Mouse (Mus musculus) hindbrain, embryonic 13.5 days (tissue): ENCODE data around the gene Gabrb1. TPM values are rescaled to one million over a fixed set of nuclear protein-coding genes. Genes with fewer than 3 reads are reported as not detected.

ENCODE experiments used
- ATAC-seq: fragments of 200-750 bp; cut with Nextera tagmentation; 2 replicates; pipeline ENCODE4 v1.8.0; 2017; ENCODE audit warnings: moderate TSS enrichment; ENCODE audit not compliant: low FRiP score
- H3K27ac ChIP-seq: fragments of 300-500 bp; sonication (generic); 2 replicates; pipeline ENCODE4 v1.5.1; 2015; ENCODE audit warnings: inconsistent platforms, mild to moderate bottlenecking, moderate library complexity
- H3K27me3 ChIP-seq: fragments of 300-500 bp; sonication (generic); 2 replicates; pipeline ENCODE4 v1.6.1; 2015; ENCODE audit warnings: mild to moderate bottlenecking, inconsistent platforms
- H3K36me3 ChIP-seq: fragments of 300-500 bp; sonication (generic); 2 replicates; pipeline ENCODE4 v1.6.1; 2015; ENCODE audit warnings: mild to moderate bottlenecking, inconsistent platforms
- H3K4me1 ChIP-seq: fragments of 300-500 bp; sonication (generic); replicated peaks from 2 replicates; pipeline ENCODE4 v1.6.1; 2015; ENCODE audit warnings: inconsistent platforms
- H3K4me2 ChIP-seq: fragments of 300-500 bp; sonication (generic); 2 replicates; pipeline ENCODE4 v1.6.1; 2015; ENCODE audit warnings: inconsistent platforms, mild to moderate bottlenecking, moderate library complexity
- H3K4me3 ChIP-seq: fragments of 300-500 bp; sonication (generic); 2 replicates; pipeline ENCODE4 v1.5.1; 2015; ENCODE audit warnings: mild to moderate bottlenecking, inconsistent platforms
- H3K9ac ChIP-seq: fragments of 300-500 bp; sonication (generic); 2 replicates; pipeline ENCODE4 v1.6.1; 2015; ENCODE audit warnings: mild to moderate bottlenecking, inconsistent platforms
- H3K9me3 ChIP-seq: fragments of 300-500 bp; sonication (generic); 2 replicates; pipeline ENCODE4 v1.6.1; 2016; ENCODE audit warnings: inconsistent platforms
- WGBS: fragments of 180-500 bp; shearing (Covaris S2); methylation state at CpG from one replicate; pipeline ENCODE4 v1.1.7; 2015; 5-methylcytosine and 5-hydroxymethylcytosine counted together
- polyA plus RNA-seq: library from polyadenylated mRNA; unstranded; fragments of >200 nt; fragmentation: Nextera tagmentation; extraction: Ambion mirVana; gene quantifications from 2 replicates; pipeline ENCODE4 v1.2.1, GENCODE M21; 2015

Gabrb1 gene
- polyA plus RNA-seq, 1 experiment from 2014 or later, result 11.1 TPM

DNA sequence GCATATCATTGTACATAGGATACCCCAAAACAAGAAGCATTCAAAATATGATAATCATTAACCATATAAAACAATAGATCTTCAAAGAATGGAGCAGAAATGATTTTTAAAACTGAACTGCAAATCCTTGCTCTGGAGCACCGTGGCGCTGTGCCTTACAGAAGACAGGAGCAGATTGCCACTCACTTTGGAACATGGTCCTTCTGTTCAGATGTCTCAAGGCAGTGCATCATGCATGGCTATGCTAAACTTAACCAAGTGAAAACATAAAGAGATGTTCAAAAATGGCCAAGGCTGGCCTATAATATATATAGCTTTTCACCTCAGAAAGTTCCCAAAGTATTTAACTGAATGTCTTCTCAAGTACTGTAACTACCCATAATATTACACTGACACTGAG lies 240.3 kb downstream of the Gabrb1 start:
- H3K9ac ChIP-seq, result no peak overlapping the region
- 94% methylated on average over 2 of the region's 2 CpGs for WGBS
- no peaks in the 10 kb centered on the region for H3K9me3 ChIP-seq
- H3K36me3 ChIP-seq, result no peaks in the 10 kb centered on the region
- no peak overlapping the region for H3K4me2 ChIP-seq
- no peak overlapping the region for H3K27ac ChIP-seq
- no peak for ATAC-seq
- H3K27me3 ChIP-seq, result no peaks in the 10 kb centered on the region
- no peaks in the 10 kb centered on the region for H3K4me1 ChIP-seq
- H3K4me3 ChIP-seq, result no peak overlapping the region

DNA sequence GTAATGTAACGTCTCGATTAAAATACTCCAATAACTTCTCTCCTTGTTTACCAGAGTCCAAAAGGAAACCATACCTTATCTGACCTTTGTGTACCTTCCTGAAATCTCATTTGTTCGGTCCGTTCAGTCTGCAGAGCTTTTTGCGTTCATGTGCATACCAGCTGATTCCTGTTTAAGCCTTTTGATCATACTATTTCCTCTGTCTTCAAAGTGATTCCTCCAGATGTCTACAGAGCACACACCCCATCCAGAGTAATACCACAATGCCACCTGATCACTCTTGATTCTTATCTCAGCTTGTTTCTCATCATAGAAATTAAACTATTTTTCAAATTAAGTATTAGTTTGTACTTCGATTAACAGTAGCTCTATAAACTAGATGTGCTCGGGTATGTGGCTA lies 245.5 kb downstream of the Gabrb1 start:
- Histone ChIP-seq H3K4me3 (no peak overlapping the region), H3K9me3 (no peaks in the 10 kb centered on the region), H3K4me1 (no peaks in the 10 kb centered on the region), H3K27ac (no peak overlapping the region), H3K9ac (no peak overlapping the region), H3K36me3 (no peaks in the 10 kb centered on the region), H3K4me2 (no peak overlapping the region), H3K27me3 (no peaks in the 10 kb centered on the region)
- ATAC-seq, result no peak
- WGBS, result 94% methylated on average over 7 of the region's 7 CpGs

DNA sequence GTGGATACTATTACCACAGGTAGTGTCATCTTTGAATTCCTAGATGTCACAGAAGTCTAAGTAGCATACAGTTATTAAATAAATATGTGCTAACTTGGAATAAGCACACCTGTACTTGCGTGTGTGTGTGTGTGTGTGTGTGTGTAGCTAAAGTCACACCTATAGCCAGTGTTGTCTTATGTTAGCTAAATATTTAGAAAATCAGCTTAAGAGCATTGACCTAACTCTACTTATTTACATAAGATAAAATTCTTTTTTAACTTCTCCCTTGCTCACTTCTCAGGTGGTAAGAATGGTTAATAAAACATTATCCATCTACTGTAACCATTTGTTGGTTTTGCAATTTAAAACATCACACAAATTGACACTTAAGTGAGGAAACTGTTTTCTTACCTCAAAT lies 256.1 kb downstream of the Gabrb1 start:
- WGBS, result 86% methylated on average over 1 of the region's 1 CpGs
- ATAC-seq, result no peak
- H3K36me3 ChIP-seq, result no peaks in the 10 kb centered on the region
- no peak overlapping the region for H3K4me2 ChIP-seq
- H3K4me3 ChIP-seq, result no peak overlapping the region
- H3K27ac ChIP-seq, result no peak overlapping the region
- no peak overlapping the region for H3K9ac ChIP-seq
- H3K27me3 ChIP-seq, result no peaks in the 10 kb centered on the region
- H3K9me3 ChIP-seq, result no peaks in the 10 kb centered on the region
- H3K4me1 ChIP-seq, result no peaks in the 10 kb centered on the region

DNA sequence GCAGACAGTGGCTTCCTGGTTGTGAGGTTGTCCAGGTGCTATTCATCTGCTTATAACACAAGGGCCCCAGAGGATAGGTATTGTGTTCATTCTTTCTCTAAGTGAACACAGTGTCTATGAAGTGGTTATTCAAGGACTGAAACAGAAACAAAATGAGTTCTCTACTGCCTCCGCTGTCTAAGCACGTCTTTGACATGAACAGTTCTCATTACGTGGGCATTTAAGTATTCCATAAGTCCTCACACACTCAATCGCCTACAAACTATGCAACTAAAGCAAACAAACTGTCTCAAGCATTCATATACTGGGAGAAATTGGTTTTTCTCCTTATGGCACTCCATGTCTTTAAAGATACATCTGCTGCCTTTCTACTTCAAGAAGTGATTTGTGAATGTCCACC lies 257.8 kb downstream of the Gabrb1 start:
- Histone ChIP-seq H3K9me3 (no peaks in the 10 kb centered on the region), H3K36me3 (no peaks in the 10 kb centered on the region), H3K4me3 (no peak overlapping the region), H3K4me2 (no peak overlapping the region), H3K4me1 (no peaks in the 10 kb centered on the region), H3K27ac (no peak overlapping the region), H3K9ac (no peak overlapping the region), H3K27me3 (no peaks in the 10 kb centered on the region)
- ATAC-seq, result no peak
- 93% methylated on average over 4 of the region's 4 CpGs for WGBS

DNA sequence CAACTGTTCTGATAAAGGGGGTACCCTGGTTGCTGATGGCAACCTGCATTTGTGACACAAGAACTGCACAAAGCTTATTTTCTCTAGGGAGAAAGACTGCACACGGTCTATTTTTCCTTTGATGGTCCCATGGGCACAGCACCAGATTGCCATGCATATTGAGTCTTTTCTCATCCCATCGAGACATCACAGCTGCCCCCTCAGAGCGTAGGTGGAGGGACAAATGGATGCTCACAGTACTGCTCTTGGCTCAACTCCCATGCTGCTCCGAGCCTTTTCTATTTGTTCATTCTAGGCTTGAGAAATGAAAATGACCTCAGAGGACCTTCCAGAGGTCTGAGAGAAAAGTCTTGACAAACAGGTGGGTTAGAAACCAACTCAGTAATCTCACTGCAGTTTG lies 259.3 kb downstream of the Gabrb1 start:
- no peak for ATAC-seq
- Histone ChIP-seq H3K4me2 (no peak overlapping the region), H3K27me3 (no peaks in the 10 kb centered on the region), H3K9ac (no peak overlapping the region), H3K27ac (no peak overlapping the region), H3K4me1 (no peaks in the 10 kb centered on the region), H3K4me3 (no peak overlapping the region), H3K9me3 (no peaks in the 10 kb centered on the region), H3K36me3 (no peaks in the 10 kb centered on the region)
- 66% methylated on average over 4 of the region's 4 CpGs for WGBS

DNA sequence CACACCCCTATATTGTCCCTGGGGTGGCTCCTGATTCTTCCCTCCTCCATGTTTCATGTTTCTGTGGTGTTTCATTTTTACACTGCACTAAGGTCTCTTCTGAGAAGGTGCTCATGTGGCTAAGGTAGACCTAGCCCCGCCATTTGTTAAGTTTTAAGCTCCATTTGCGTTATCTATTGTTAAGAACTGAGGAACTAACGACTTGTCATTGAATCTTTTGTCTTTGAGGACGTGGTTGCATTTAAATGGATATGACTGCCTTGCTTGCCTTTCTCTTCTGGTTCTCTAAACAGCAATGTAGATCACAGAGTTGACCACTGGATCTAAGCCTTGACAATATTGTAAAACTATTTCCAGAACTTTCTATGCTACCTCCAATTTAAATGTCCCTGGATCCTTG lies 265.7 kb downstream of the Gabrb1 start:
- Histone ChIP-seq H3K9ac (no peak overlapping the region), H3K4me1 (no peaks in the 10 kb centered on the region), H3K27me3 (no peaks in the 10 kb centered on the region), H3K27ac (no peak overlapping the region), H3K4me3 (no peak overlapping the region), H3K9me3 (no peaks in the 10 kb centered on the region), H3K4me2 (no peak overlapping the region), H3K36me3 (no peaks in the 10 kb centered on the region)
- WGBS, result 68% methylated on average over 4 of the region's 4 CpGs
- no peak for ATAC-seq

DNA sequence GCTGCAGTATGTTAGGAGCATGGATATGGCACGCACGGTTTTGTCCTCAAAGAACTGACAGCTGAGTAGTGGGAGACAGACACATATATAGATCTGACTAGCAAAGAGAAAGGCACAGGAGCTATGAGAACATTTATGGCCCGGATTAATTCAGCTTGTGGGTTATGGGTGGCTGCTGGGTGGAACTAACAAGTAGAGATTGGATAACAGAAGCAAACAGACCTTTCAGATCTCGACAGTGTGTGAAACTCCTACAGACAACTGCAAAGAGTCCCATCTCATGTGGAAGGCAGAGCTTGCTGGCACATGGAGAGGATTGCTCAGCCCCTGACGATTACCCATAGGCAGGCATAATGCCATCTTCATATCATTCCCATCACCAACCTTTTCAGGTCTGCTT lies 268.4 kb downstream of the Gabrb1 start:
- Histone ChIP-seq H3K4me3 (no peak overlapping the region), H3K27ac (no peak overlapping the region), H3K4me1 (no peaks in the 10 kb centered on the region), H3K9ac (no peak overlapping the region), H3K27me3 (no peaks in the 10 kb centered on the region), H3K36me3 (no peaks in the 10 kb centered on the region), H3K9me3 (no peaks in the 10 kb centered on the region), H3K4me2 (no peak overlapping the region)
- ATAC-seq, result no peak
- WGBS, result 88% methylated on average over 5 of the region's 5 CpGs

DNA sequence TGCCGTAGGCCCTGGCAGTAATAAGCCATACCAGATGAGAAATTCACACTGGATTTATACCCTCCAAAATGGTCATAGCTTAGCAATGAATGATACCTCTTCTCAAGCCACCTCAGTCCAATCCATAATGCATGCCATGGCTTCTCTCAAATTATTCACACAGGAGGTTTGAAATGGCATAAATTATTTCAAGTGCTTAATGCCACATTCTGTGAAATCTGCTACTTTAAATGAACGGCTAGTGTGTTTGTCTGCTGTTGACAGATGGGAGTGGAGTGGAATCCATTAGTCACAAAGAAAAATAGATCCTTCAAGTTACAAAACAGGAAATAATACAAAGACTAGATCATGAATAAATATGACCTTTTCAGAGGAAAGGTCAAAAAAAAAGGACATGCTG lies 272.1 kb downstream of the Gabrb1 start:
- Histone ChIP-seq H3K4me2 (no peak overlapping the region), H3K36me3 (no peaks in the 10 kb centered on the region), H3K4me1 (no peaks in the 10 kb centered on the region), H3K27me3 (no peaks in the 10 kb centered on the region), H3K27ac (no peak overlapping the region), H3K9me3 (no peaks in the 10 kb centered on the region), H3K4me3 (no peak overlapping the region), H3K9ac (no peak overlapping the region)
- WGBS, result 55% methylated on average over 2 of the region's 2 CpGs
- no peak for ATAC-seq

DNA sequence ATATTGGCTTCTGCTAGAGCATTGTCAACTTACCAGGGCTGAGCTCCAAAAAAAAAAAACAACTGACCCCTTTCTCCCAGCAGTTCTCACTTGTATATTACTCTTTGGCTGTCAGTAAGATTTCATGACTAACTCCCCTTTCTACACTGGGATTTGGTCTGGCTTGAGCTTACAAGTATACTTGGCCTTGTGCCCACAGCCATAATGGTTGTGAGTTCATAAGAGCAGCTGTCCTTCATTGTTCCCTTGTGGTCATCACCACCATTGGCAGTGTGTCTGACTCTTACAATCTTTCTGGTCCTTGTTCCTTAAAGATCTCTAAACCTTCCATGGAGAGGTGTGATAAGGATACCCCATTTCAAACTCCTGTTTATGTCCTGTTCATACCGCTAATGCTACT lies 293.5 kb downstream of the Gabrb1 start:
- Histone ChIP-seq H3K9me3 (no peaks in the 10 kb centered on the region), H3K36me3 (no peaks in the 10 kb centered on the region), H3K9ac (no peak overlapping the region), H3K4me3 (no peak overlapping the region), H3K4me2 (no peak overlapping the region), H3K4me1 (peaks cover 7% of the 10 kb centered on the region), H3K27ac (no peak overlapping the region), H3K27me3 (no peaks in the 10 kb centered on the region)
- ATAC-seq, result no peak
- 97% methylated on average over 1 of the region's 1 CpGs for WGBS

DNA sequence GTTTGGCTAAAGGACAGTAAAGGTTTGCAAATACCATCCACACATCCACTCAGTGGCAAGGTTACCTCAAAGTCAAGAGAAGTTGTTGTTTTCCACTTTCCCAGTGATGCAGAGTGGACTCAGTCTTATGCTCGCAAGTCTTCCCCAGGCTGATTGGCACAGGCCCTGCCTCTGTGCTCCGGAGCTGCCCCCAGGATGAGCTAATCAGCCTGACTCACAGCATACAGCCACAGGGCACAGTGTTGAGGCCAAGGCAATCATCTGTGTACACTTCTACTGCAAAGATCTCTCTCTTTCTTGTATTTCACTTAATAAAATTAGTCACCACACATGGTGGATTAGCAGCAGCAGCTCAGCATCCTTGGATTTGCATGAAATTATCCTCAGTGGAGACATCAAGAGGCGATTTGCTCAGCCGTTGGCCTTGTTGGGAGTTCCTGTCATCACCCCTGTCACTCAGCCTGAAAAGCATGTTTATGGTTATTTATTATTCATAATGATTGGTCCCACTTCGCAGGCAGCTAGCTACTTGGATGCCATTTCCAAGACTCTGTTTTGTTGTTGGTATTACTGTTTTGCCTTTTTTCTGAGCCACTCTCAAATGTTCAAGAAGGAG lies 297.3 kb downstream of the Gabrb1 start:
- Histone ChIP-seq H3K4me1 (peaks cover 7% of the 10 kb centered on the region), H3K27ac (no peak overlapping the region), H3K9me3 (no peaks in the 10 kb centered on the region), H3K27me3 (no peaks in the 10 kb centered on the region), H3K4me3 (no peak overlapping the region), H3K4me2 (no peak overlapping the region), H3K36me3 (no peaks in the 10 kb centered on the region), H3K9ac (no peak overlapping the region)
- ATAC-seq, result peak; percentile 74; the same call in 1 of the 2 replicates
- WGBS, result 40% methylated on average over 5 of the region's 5 CpGs

DNA sequence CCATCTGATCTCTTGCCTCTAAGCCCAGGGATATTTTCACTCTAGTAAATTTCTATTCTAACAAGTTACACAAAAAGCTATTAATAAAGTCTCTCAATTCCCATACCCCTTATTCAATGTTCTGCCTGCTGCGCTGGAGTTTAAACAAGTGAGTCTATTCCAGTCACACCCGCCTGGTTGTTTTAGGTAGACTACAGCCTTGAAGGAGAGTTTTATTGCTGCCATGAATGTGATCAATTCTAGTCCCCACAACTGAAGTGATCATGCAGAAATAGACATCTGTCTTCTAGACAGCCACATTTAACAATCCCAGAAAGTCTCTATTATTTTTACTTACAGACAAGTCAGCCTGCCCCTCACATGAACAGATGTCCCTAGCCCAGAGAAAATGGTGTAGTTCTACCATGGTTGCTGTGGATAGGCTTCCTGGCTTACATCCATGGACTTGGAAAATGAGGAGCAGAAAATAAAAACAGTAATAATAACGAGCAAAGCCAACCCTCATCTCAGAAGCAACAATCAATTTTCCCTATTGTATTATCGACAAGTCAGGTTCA lies 307.0 kb downstream of the Gabrb1 start:
- Histone ChIP-seq H3K4me1 (no peaks in the 10 kb centered on the region), H3K4me2 (no peak overlapping the region), H3K4me3 (no peak overlapping the region), H3K9me3 (no peaks in the 10 kb centered on the region), H3K36me3 (no peaks in the 10 kb centered on the region), H3K27ac (no peak overlapping the region), H3K9ac (no peak overlapping the region), H3K27me3 (no peaks in the 10 kb centered on the region)
- 66% methylated on average over 4 of the region's 4 CpGs for WGBS
- no peak for ATAC-seq

DNA sequence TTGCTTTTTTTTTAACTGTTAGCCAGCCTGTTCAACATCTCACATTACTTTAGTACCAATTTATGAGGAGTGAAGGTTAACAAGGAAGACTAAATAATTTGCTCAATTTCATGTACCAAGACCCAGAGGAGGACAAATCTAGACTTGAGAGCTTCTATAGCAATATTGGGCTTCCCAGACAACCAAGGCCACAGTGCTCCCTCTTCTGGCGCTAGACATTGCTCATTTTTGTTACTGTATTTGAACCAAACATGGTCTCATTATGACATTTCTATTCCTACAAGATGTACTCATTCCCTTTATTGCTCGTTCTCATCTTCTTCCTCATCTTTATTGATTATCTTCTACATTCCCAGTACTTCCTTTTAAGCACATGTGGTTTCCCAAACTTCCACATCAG lies 307.6 kb downstream of the Gabrb1 start:
- Histone ChIP-seq H3K36me3 (no peaks in the 10 kb centered on the region), H3K4me1 (peaks cover 5% of the 10 kb centered on the region; the same call in 1 of the 2 replicates), H3K27ac (no peak overlapping the region), H3K27me3 (no peaks in the 10 kb centered on the region), H3K9ac (no peak overlapping the region), H3K4me3 (no peak overlapping the region), H3K4me2 (no peak overlapping the region), H3K9me3 (no peaks in the 10 kb centered on the region)
- no peak for ATAC-seq
- 74% methylated on average over 2 of the region's 2 CpGs for WGBS

DNA sequence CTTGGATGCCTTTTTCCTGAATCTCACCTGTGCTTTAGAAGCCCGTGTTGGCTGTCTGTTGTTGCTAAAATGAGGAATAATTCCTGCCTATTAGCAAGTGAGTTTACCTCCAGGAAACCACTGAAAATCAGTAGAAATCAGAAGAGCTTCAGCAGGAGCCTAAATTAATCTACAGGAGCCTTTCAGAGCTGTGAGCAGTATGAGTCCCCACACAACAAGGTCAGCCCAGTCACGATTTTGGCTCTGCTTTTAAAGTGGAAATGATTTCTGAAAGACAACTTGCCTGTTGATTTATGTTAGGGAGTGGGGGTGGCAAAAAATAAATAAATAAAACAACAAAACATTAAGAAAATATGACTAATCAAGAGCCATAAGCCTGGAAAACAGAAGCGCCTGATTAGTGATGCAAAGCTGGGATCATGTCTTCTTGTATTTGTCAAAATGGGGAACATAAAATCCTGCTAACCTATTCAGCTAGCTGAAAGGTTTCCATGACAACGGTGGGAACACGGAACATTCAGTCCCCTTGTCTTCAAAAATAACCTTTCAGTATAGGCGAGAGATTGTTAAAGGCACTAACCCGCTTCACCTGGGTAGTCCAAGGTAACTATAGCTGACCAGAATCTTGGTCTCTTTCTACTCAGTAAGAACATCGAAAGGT lies 312.4 kb downstream of the Gabrb1 start:
- H3K4me2 ChIP-seq, result no peak overlapping the region
- ATAC-seq, result no peak
- H3K36me3 ChIP-seq, result no peaks in the 10 kb centered on the region
- H3K27ac ChIP-seq, result no peak overlapping the region
- peaks cover 11% of the 10 kb centered on the region for H3K4me1 ChIP-seq
- H3K4me3 ChIP-seq, result no peak overlapping the region
- H3K9me3 ChIP-seq, result no peaks in the 10 kb centered on the region
- H3K9ac ChIP-seq, result no peak overlapping the region
- no peaks in the 10 kb centered on the region for H3K27me3 ChIP-seq
- WGBS, result 57% methylated on average over 8 of the region's 8 CpGs
